Mouse (Mus musculus) heart, postnatal 0 days (tissue): Measurements from ENCODE around the gene Cckbr. TPM values are rescaled to one million over a fixed set of nuclear protein-coding genes. Genes with fewer than 3 reads are reported as not detected.

ENCODE experiments used
- ATAC-seq: fragments of 200-750 bp; cut with Nextera tagmentation; 2 replicates; pipeline ENCODE4 v1.8.0; 2017; ENCODE audit warnings: low read depth, moderate number of reproducible peaks, moderate library complexity; ENCODE audit not compliant: insufficient read depth
- DNase-seq: peaks from one replicate; pipeline ENCODE4 v3.0.0-alpha.2; 2016; ENCODE audit warnings: low spot score
- H3K27ac ChIP-seq: fragments of 300-500 bp; sonication (generic); 2 replicates; pipeline ENCODE4 v1.5.1; 2014; ENCODE audit warnings: low read depth, mild to moderate bottlenecking
- H3K27me3 ChIP-seq: fragments of 300-500 bp; sonication (generic); 2 replicates; pipeline ENCODE4 v1.6.1; 2014; ENCODE audit warnings: low read length, mixed read lengths; ENCODE audit not compliant: control insufficient read depth, insufficient read depth
- H3K36me3 ChIP-seq: fragments of 300-500 bp; sonication (generic); replicated peaks from 2 replicates; pipeline ENCODE4 v1.6.1; 2014; ENCODE audit warnings: low read length, mixed read lengths; ENCODE audit not compliant: control insufficient read depth, insufficient read depth
- H3K4me1 ChIP-seq: fragments of 300-500 bp; sonication (generic); 2 replicates; pipeline ENCODE4 v1.6.1; 2014; ENCODE audit warnings: antibody characterized with exemption; ENCODE audit not compliant: control insufficient read depth, insufficient read depth
- H3K4me2 ChIP-seq: fragments of 300-500 bp; sonication (generic); 2 replicates; pipeline ENCODE4 v1.6.1; 2014; ENCODE audit warnings: low read depth, mild to moderate bottlenecking, low read length, moderate library complexity
- H3K4me3 ChIP-seq: fragments of 300-500 bp; sonication (generic); 2 replicates; pipeline ENCODE4 v1.5.1; 2014; ENCODE audit warnings: low read depth, low read length
- H3K9ac ChIP-seq: fragments of 300-500 bp; sonication (generic); replicated peaks from 2 replicates; pipeline ENCODE4 v1.6.1; 2014; ENCODE audit warnings: low read depth, low read length, mixed read lengths
- H3K9me3 ChIP-seq: fragments of 300-500 bp; sonication (generic); replicated peaks from 2 replicates; pipeline ENCODE4 v1.6.1; 2016; ENCODE audit warnings: low read length; ENCODE audit not compliant: control insufficient read depth
- CTCF ChIP-seq: IDR thresholded peaks from 2 replicates; pipeline ENCODE4 v1.5.1; 2016; ENCODE audit warnings: antibody characterized with exemption, control low read depth, low read depth
- EP300 ChIP-seq: IDR thresholded peaks from 2 replicates; pipeline ENCODE4 v1.6.1; 2016; ENCODE audit warnings: antibody characterized with exemption, low read depth
- WGBS: fragments of 180-500 bp; shearing (Covaris S2); extraction: QIAGEN DNeasy Blood & Tissue Kit; methylation state at CpG from one replicate; pipeline ENCODE4 v1.1.7; 2014; 5-methylcytosine and 5-hydroxymethylcytosine counted together
- polyA plus RNA-seq: library from polyadenylated mRNA; unstranded; fragments of >200 nt; fragmentation: Nextera tagmentation; extraction: Ambion mirVana; gene quantifications from 2 replicates; pipeline ENCODE4 v1.2.1, GENCODE M21; 2015
- total RNA-seq: library from RNA; depleted of rRNA; stranded (reverse); fragments of >200 nt; gene quantifications from 2 replicates; pipeline ENCODE4 v1.2.3, GENCODE M21; 2014; ENCODE audit warnings: low replicate concordance

The Cckbr gene
- total and polyA plus RNA-seq, 2 experiments from 2014 or later = not detected

- no peak overlapping the region for H3K9ac ChIP-seq
- H3K27ac ChIP-seq = no peak overlapping the region
- peaks cover 6% of the 10 kb centered on the region; the same call in 1 of the 2 replicates for H3K4me1 ChIP-seq
- H3K4me3 ChIP-seq = no peak overlapping the region
- DNase-seq (no peak), ATAC-seq (no peak)
- H3K4me2 ChIP-seq = no peak overlapping the region
- no peaks in the 10 kb centered on the region for H3K36me3 ChIP-seq
- TF ChIP-seq CTCF = no peak
- TF ChIP-seq EP300 = no peak
- H3K9me3 ChIP-seq = no peaks in the 10 kb centered on the region
- H3K27me3 ChIP-seq = peaks cover 39% of the 10 kb centered on the region
- WGBS = 11% methylated on average over 5 of the region's 5 CpGs
These were observed 1.2 kb upstream of the Cckbr start for GRCm38 (mm10) chr7:105424368-105424767.

GRCm38 (mm10) chr7:105426051-105426450 is 520 bp downstream of the Cckbr start:
- H3K4me1 ChIP-seq = peaks cover 6% of the 10 kb centered on the region; the same call in 1 of the 2 replicates
- H3K9ac ChIP-seq = no peak overlapping the region
- ATAC-seq = no peak
- no peaks in the 10 kb centered on the region for H3K36me3 ChIP-seq
- WGBS = 4% methylated on average over 11 of the region's 11 CpGs
- peaks cover 39% of the 10 kb centered on the region for H3K27me3 ChIP-seq
- DNase-seq = no peak
- peak overlapping the region; percentile 63 for H3K4me2 ChIP-seq
- no peak overlapping the region for H3K27ac ChIP-seq
- H3K4me3 ChIP-seq = peak overlapping the region; percentile 46
- H3K9me3 ChIP-seq = no peaks in the 10 kb centered on the region
- TF ChIP-seq CTCF = no peak
- no peak for TF ChIP-seq EP300

GRCm38 (mm10) chr7:105432058-105432457 is 6.5 kb downstream of the Cckbr start:
- no peak for DNase-seq
- no peaks in the 10 kb centered on the region for H3K36me3 ChIP-seq

DNA sequence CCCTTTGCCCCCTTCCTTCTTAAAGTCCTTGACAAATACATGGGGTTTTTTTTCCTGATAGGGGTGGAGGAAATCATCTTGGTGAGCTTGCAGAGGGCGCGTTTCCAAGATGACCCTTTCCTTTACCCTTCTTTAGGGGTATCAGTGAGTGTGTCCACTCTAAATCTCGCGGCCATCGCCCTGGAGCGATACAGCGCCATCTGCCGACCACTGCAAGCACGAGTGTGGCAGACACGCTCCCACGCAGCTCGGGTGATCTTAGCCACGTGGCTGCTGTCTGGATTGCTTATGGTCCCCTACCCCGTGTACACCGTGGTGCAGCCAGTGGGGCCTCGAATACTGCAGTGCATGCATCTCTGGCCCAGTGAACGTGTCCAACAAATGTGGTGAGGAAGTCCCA is 8.3 kb downstream of the Cckbr start:
- no peak overlapping the region for H3K4me2 ChIP-seq
- no peak overlapping the region for H3K4me3 ChIP-seq
- WGBS = 79% methylated on average over 17 of the region's 17 CpGs
- H3K9ac ChIP-seq = no peak overlapping the region
- no peaks in the 10 kb centered on the region for H3K36me3 ChIP-seq
- no peaks in the 10 kb centered on the region for H3K9me3 ChIP-seq
- no peak overlapping the region for H3K27ac ChIP-seq
- H3K27me3 ChIP-seq = no peaks in the 10 kb centered on the region
- no peak for DNase-seq
- TF ChIP-seq EP300 (no peak), CTCF (no peak)
- no peak for ATAC-seq
- peaks cover 6% of the 10 kb centered on the region for H3K4me1 ChIP-seq

More at GRCm38 (mm10) chr7:105432058-105432457, 6.5 kb downstream of the Cckbr start:
- TF ChIP-seq CTCF (no peak), EP300 (no peak)
- H3K4me2 ChIP-seq = no peak overlapping the region
- H3K9me3 ChIP-seq = no peaks in the 10 kb centered on the region
- no peak overlapping the region for H3K9ac ChIP-seq
- H3K27ac ChIP-seq = no peak overlapping the region
- no peaks in the 10 kb centered on the region for H3K4me1 ChIP-seq
- H3K27me3 ChIP-seq = peaks cover 6% of the 10 kb centered on the region
- 10% methylated on average over 1 of the region's 1 CpGs for WGBS
- ATAC-seq = no peak
- H3K4me3 ChIP-seq = no peak overlapping the region

DNA sequence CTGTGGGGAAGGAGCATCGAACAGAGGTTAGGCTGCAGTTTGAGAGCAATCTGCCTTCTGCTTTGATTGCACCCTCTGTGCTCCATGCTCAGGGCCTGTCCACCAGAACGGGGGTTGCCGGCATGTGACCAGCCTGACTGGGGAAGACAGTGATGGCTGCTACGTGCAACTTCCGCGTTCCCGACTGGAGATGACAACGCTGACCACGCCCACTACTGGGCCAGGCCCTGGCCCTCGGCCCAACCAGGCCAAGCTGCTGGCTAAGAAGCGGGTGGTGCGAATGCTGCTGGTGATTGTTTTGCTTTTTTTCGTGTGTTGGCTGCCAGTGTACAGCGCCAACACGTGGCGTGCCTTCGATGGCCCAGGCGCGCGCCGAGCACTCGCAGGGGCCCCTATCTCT is 9.3 kb downstream of the Cckbr start:
- Histone ChIP-seq H3K27ac (no peak overlapping the region), H3K4me3 (no peak overlapping the region), H3K36me3 (no peaks in the 10 kb centered on the region), H3K4me2 (no peak overlapping the region), H3K9ac (no peak overlapping the region), H3K4me1 (peaks cover 6% of the 10 kb centered on the region), H3K27me3 (no peaks in the 10 kb centered on the region), H3K9me3 (no peaks in the 10 kb centered on the region)
- no peak for DNase-seq
- TF ChIP-seq EP300 (no peak), CTCF (no peak)
- 68% methylated on average over 22 of the region's 22 CpGs for WGBS
- 0 out of 2 replicates have a peak, but pooled peaks have one; percentile 6 for ATAC-seq
